Mouse (Mus musculus) hindbrain, embryonic 16.5 days (tissue): ENCODE results near the gene Vti1a. TPM values are rescaled to one million over a fixed set of nuclear protein-coding genes. Genes with fewer than 3 reads are reported as not detected.

Experiments used
- ATAC-seq: fragments of 200-750 bp; cut with Nextera tagmentation; 2 replicates; pipeline ENCODE4 v1.8.0; 2017; ENCODE audit warnings: moderate TSS enrichment, moderate library complexity
- H3K27ac ChIP-seq: fragments of 300-500 bp; sonication (generic); 2 replicates; pipeline ENCODE4 v1.5.1; 2014; ENCODE audit warnings: low read depth, mild to moderate bottlenecking, control low read depth, low read length, moderate library complexity
- H3K27me3 ChIP-seq: fragments of 300-500 bp; sonication (generic); replicated peaks from 2 replicates; pipeline ENCODE4 v1.6.1; 2014; ENCODE audit warnings: low read length; ENCODE audit not compliant: control insufficient read depth, insufficient read depth
- H3K36me3 ChIP-seq: fragments of 300-500 bp; sonication (generic); 2 replicates; pipeline ENCODE4 v1.6.1; 2014; ENCODE audit warnings: mild to moderate bottlenecking, low read length, moderate library complexity, mixed read lengths; ENCODE audit not compliant: control insufficient read depth, insufficient read depth
- H3K4me1 ChIP-seq: fragments of 300-500 bp; sonication (generic); 2 replicates; pipeline ENCODE4 v1.6.1; 2014; ENCODE audit warnings: low read depth, low read length; ENCODE audit not compliant: control insufficient read depth, insufficient read depth
- H3K4me2 ChIP-seq: fragments of 300-500 bp; sonication (generic); 2 replicates; pipeline ENCODE4 v1.6.1; 2014; ENCODE audit warnings: mild to moderate bottlenecking, low read length, control low read depth, moderate library complexity
- H3K4me3 ChIP-seq: fragments of 300-500 bp; sonication (generic); 2 replicates; pipeline ENCODE4 v1.5.1; 2014; ENCODE audit warnings: mild to moderate bottlenecking, low read length, control low read depth, moderate library complexity
- H3K9ac ChIP-seq: fragments of 300-500 bp; sonication (generic); 2 replicates; pipeline ENCODE4 v1.6.1; 2014; ENCODE audit warnings: low read depth, mild to moderate bottlenecking, control low read depth, low read length, moderate library complexity
- H3K9me3 ChIP-seq: fragments of 300-500 bp; sonication (generic); 2 replicates; pipeline ENCODE4 v1.6.1; 2014; ENCODE audit warnings: mild to moderate bottlenecking, low read length, moderate library complexity; ENCODE audit not compliant: control insufficient read depth
- WGBS: fragments of 180-500 bp; shearing (Covaris S2); extraction: QIAGEN DNeasy Blood & Tissue Kit; methylation state at CpG from one replicate; pipeline ENCODE4 v1.1.7; 2014; 5-methylcytosine and 5-hydroxymethylcytosine counted together
- polyA plus RNA-seq: library from polyadenylated mRNA; unstranded; fragments of >200 nt; fragmentation: Nextera tagmentation; extraction: Ambion mirVana; gene quantifications from 2 replicates; pipeline ENCODE4 v1.2.1, GENCODE M21; 2015

The Vti1a gene
- 36.7 and 37.1 TPM in 2 replicates for polyA plus RNA-seq

DNA sequence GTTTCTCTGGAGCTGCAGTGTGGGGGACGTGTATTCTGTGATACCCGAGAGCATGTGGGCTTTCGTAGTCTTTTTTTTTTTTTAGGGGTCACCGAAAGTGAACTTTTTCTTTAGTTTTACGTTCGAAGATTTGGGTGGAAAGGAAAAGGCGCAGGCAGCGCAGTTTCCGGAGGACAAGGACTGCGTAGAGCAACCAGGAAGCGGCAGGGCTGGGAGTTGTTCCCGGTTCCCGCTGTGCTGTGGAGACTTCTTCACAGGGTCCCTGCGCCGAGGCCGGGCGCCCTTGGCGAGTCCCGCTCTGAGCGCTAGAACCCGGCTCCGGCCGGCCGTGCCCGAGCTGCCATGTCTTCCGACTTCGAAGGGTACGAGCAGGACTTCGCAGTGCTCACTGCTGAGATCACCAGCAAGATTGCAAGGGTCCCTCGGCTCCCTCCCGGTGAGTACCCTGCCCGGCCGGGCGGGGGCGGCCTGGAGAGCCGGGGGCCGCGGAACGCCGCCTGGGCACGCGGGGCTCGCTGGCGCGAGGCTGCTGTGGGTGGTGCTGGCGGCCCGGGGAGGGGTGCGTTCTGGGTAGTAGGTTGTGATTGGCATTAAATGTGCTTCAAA lies at the start of gene Vti1a:
Gene Vti1a (plus strand): TSS at position 187 of the 606 bp plus-strand sequence.
- ATAC-seq = peak; percentile 95
- WGBS = under 1% methylated on average over 48 of the region's 48 CpGs

DNA sequence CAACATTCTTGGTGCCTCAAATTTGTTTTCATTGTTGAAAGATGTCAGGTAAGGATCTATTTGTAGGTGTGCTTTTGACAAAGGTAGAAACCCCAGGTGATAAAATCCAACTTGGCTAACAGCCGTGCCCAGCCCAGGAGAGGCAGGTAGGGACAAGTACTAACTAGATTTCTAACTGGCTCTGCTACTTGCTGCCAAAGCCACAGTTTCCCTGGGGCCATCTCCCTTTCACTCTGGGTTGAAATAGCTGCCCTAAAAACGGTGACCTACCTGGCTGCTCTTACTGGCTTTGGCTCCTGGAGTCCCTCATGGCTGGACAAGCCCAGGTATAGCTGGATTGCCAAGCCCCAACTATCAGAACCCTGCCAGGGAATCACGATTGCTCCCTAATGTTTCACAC lies 49.3 kb upstream of the Vti1a start:
- Histone ChIP-seq H3K36me3 (no peaks in the 10 kb centered on the region), H3K4me2 (no peak overlapping the region), H3K9me3 (no peaks in the 10 kb centered on the region), H3K27me3 (no peaks in the 10 kb centered on the region), H3K27ac (no peak overlapping the region), H3K4me1 (no peaks in the 10 kb centered on the region), H3K9ac (no peak overlapping the region), H3K4me3 (no peak overlapping the region)
- ATAC-seq = no peak
- 93% methylated on average over 3 of the region's 3 CpGs for WGBS

More for the DNA sequence above, at the start of gene Vti1a:
- peaks cover 10% of the 10 kb centered on the region; the same call in 1 of the 2 replicates for H3K36me3 ChIP-seq
- peaks cover 17% of the 10 kb centered on the region for H3K4me1 ChIP-seq
- H3K27ac ChIP-seq = peak within 1 kb of the TSS; percentile 76
- peak within 1 kb of the TSS; percentile 95 for H3K4me2 ChIP-seq
- H3K9me3 ChIP-seq = no peaks in the 10 kb centered on the region
- H3K9ac ChIP-seq = peak within 1 kb of the TSS; percentile 76
- H3K4me3 ChIP-seq = peak within 1 kb of the TSS; percentile 70
- H3K27me3 ChIP-seq = no peaks in the 10 kb centered on the region

- 72% methylated on average over 3 of the region's 3 CpGs for WGBS
- ATAC-seq = no peak
Measured at GRCm38 (mm10) chr19:55268150-55268549, 47.9 kb upstream of the Vti1a start.

GRCm38 (mm10) chr19:55269051-55269450 lies 47.0 kb upstream of the Vti1a start:
- Histone ChIP-seq H3K4me2 (no peak overlapping the region), H3K4me3 (no peak overlapping the region), H3K27ac (no peak overlapping the region), H3K27me3 (no peaks in the 10 kb centered on the region), H3K36me3 (no peaks in the 10 kb centered on the region), H3K4me1 (no peaks in the 10 kb centered on the region), H3K9me3 (no peaks in the 10 kb centered on the region), H3K9ac (no peak overlapping the region)
- WGBS = 86% methylated on average over 5 of the region's 5 CpGs
- ATAC-seq = no peak

More at GRCm38 (mm10) chr19:55268150-55268549, 47.9 kb upstream of the Vti1a start:
- H3K9ac ChIP-seq = no peak overlapping the region
- H3K4me3 ChIP-seq = no peak overlapping the region
- no peaks in the 10 kb centered on the region for H3K27me3 ChIP-seq
- H3K27ac ChIP-seq = no peak overlapping the region
- no peak overlapping the region for H3K4me2 ChIP-seq
- no peaks in the 10 kb centered on the region for H3K4me1 ChIP-seq
- H3K9me3 ChIP-seq = no peaks in the 10 kb centered on the region
- no peaks in the 10 kb centered on the region for H3K36me3 ChIP-seq

DNA sequence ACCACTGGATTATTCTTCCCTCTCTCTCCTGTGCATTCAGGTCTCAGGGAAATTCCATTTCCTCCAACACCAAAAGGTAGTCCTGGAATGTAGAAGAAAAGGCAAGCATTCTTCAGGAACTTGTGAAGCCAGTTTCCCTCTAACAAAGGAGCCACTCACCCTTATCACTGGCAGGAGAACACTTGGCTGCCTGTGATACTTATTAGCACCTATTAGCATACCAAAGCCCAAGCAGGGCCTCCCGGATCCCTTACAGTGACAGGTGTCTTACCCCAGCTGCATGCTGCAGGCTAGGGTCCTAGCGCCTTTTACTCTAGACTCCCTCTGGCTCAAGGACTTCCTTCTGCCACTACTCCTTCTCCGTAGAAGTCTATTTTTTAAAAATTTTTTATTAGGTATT lies 44.6 kb upstream of the Vti1a start:
- H3K9ac ChIP-seq = no peak overlapping the region
- no peaks in the 10 kb centered on the region for H3K27me3 ChIP-seq
- 31% methylated on average over 3 of the region's 3 CpGs for WGBS
- H3K27ac ChIP-seq = no peak overlapping the region
- H3K4me2 ChIP-seq = no peak overlapping the region
- H3K9me3 ChIP-seq = no peaks in the 10 kb centered on the region
- no peak overlapping the region for H3K4me3 ChIP-seq
- no peaks in the 10 kb centered on the region for H3K4me1 ChIP-seq
- ATAC-seq = no peak
- no peaks in the 10 kb centered on the region for H3K36me3 ChIP-seq

DNA sequence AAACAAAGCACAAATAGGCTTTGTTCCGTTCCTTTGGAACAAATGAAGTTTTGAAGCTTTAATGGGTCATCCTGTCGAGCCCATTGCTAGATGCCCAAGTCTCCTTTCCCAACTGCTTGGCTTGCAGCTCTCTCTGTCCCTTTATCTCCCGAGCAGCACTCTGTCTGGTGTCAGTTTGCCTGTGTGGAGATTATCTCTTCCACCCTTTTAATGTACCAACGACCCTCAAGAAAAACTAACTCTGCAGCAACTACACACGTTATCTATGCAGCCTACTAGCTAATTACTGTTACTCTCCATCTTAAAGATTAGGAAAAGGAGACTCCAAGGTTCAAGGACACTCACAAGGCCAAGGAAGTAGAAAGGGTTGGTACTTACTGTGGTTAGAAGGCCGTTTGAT lies 42.8 kb upstream of the Vti1a start:
- Histone ChIP-seq H3K9me3 (no peaks in the 10 kb centered on the region), H3K9ac (no peak overlapping the region), H3K27ac (no peak overlapping the region), H3K4me2 (no peak overlapping the region), H3K4me1 (no peaks in the 10 kb centered on the region), H3K4me3 (no peak overlapping the region), H3K27me3 (no peaks in the 10 kb centered on the region), H3K36me3 (no peaks in the 10 kb centered on the region)
- no peak for ATAC-seq
- whole genome bisulfite sequencing = 89% methylated on average over 6 of the region's 6 CpGs

- ATAC-seq = no peak
- Histone ChIP-seq H3K4me3 (no peak overlapping the region), H3K27ac (no peak overlapping the region), H3K9me3 (no peaks in the 10 kb centered on the region), H3K4me1 (no peaks in the 10 kb centered on the region), H3K27me3 (no peaks in the 10 kb centered on the region), H3K9ac (no peak overlapping the region), H3K4me2 (no peak overlapping the region), H3K36me3 (no peaks in the 10 kb centered on the region)
- WGBS = 87% methylated on average over 4 of the region's 4 CpGs
Measured at GRCm38 (mm10) chr19:55276100-55276499, 40.0 kb upstream of the Vti1a start.

DNA sequence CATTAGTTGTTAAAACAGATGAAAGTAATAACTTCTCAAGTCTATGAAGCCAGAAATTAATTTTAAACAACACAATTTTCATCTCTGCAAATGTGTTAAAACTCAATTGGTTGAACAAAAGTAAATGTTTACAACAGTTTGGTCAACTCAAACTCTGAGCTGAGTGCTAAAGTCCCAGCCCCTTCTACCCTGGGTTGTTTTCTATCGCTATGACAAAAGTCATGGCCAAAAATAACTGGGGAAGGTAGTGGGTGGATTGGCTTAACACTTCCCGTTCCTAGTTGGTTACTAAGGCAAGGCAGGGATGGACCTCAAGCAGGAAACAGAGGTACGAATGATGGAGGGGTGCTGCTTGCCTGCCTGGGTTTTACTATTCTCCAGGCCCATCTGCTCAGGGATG lies 39.3 kb upstream of the Vti1a start:
- no peaks in the 10 kb centered on the region for H3K27me3 ChIP-seq
- H3K9ac ChIP-seq = no peak overlapping the region
- H3K4me1 ChIP-seq = no peaks in the 10 kb centered on the region
- no peak overlapping the region for H3K4me3 ChIP-seq
- no peaks in the 10 kb centered on the region for H3K9me3 ChIP-seq
- H3K27ac ChIP-seq = no peak overlapping the region
- H3K4me2 ChIP-seq = no peak overlapping the region
- no peak for ATAC-seq
- WGBS = 91% methylated on average over 3 of the region's 3 CpGs
- no peaks in the 10 kb centered on the region for H3K36me3 ChIP-seq

DNA sequence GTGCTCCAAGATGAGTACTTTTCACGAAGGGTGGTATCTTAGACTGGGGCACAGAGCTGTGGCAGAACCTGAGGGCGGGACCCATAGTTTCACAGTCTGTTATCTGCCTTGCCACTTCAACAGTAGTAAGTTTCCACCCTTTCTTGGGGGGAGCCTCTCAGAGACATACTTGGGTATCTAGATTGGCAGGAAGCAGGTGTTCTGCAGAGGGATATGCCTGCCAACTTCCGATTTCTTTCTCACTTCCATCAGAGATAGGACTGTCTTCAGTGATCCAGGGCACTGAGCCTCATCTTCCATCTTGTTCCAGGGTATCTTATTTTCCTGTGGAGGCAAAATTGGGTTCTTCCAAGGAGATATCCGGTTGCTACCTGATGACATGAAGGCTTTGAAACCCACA lies 32.0 kb upstream of the Vti1a start:
- no peak overlapping the region for H3K27ac ChIP-seq
- H3K4me1 ChIP-seq = no peaks in the 10 kb centered on the region
- no peak overlapping the region for H3K4me2 ChIP-seq
- no peak overlapping the region for H3K4me3 ChIP-seq
- H3K9ac ChIP-seq = no peak overlapping the region
- ATAC-seq = no peak
- no peaks in the 10 kb centered on the region for H3K9me3 ChIP-seq
- WGBS = 91% methylated on average over 4 of the region's 4 CpGs
- no peaks in the 10 kb centered on the region for H3K36me3 ChIP-seq
- no peaks in the 10 kb centered on the region for H3K27me3 ChIP-seq
